Mouse (Mus musculus) limb, embryonic 13.5 days (tissue): ENCODE results near the gene Arhgef3. TPM values are rescaled to one million over a fixed set of nuclear protein-coding genes. Genes with fewer than 3 reads are reported as not detected.

Experiments used
- ATAC-seq: fragments of 200-750 bp; cut with Nextera tagmentation; 2 replicates; pipeline ENCODE4 v1.8.0; 2017; ENCODE audit warnings: low read depth, moderate number of reproducible peaks, moderate TSS enrichment; ENCODE audit not compliant: low FRiP score
- H3K27ac ChIP-seq: fragments of 300-500 bp; sonication (generic); 2 replicates; pipeline ENCODE4 v1.5.1; 2015; ENCODE audit warnings: inconsistent platforms, mild to moderate bottlenecking, moderate library complexity
- H3K27me3 ChIP-seq: fragments of 300-500 bp; sonication (generic); 2 replicates; pipeline ENCODE4 v1.6.1; 2015; ENCODE audit warnings: mild to moderate bottlenecking, inconsistent platforms
- H3K36me3 ChIP-seq: fragments of 300-500 bp; sonication (generic); 2 replicates; pipeline ENCODE4 v1.6.1; 2015; ENCODE audit warnings: inconsistent platforms, mild to moderate bottlenecking, moderate library complexity
- H3K4me1 ChIP-seq: fragments of 300-500 bp; sonication (generic); 2 replicates; pipeline ENCODE4 v1.6.1; 2015; ENCODE audit warnings: inconsistent platforms
- H3K4me2 ChIP-seq: fragments of 300-500 bp; sonication (generic); replicated peaks from 2 replicates; pipeline ENCODE4 v1.6.1; 2015; ENCODE audit warnings: inconsistent platforms, mild to moderate bottlenecking, moderate library complexity
- H3K4me3 ChIP-seq: fragments of 300-500 bp; sonication (generic); 2 replicates; pipeline ENCODE4 v1.5.1; 2015; ENCODE audit warnings: moderate library complexity, mild to moderate bottlenecking, inconsistent platforms
- H3K9ac ChIP-seq: fragments of 300-500 bp; sonication (generic); 2 replicates; pipeline ENCODE4 v1.6.1; 2015; ENCODE audit warnings: mild to moderate bottlenecking, inconsistent platforms
- H3K9me3 ChIP-seq: fragments of 300-500 bp; sonication (generic); 2 replicates; pipeline ENCODE4 v1.6.1; 2016; ENCODE audit warnings: inconsistent platforms
- WGBS: fragments of 180-500 bp; shearing (Covaris S2); methylation state at CpG from one replicate; pipeline ENCODE4 v1.1.7; 2015; 5-methylcytosine and 5-hydroxymethylcytosine counted together
- polyA plus RNA-seq: library from polyadenylated mRNA; unstranded; fragments of >200 nt; fragmentation: Nextera tagmentation; extraction: Ambion mirVana; gene quantifications from 2 replicates; pipeline ENCODE4 v1.2.1, GENCODE M21; 2015

Arhgef3 gene
- polyA plus RNA-seq, 1 experiment from 2014 or later = 24.1 TPM

- H3K4me2 ChIP-seq = no peak overlapping the region
- H3K36me3 ChIP-seq = no peaks in the 10 kb centered on the region
- peaks cover 6% of the 10 kb centered on the region; the same call in 1 of the 2 replicates for H3K4me1 ChIP-seq
- no peaks in the 10 kb centered on the region for H3K9me3 ChIP-seq
- no peak overlapping the region for H3K4me3 ChIP-seq
- no peak overlapping the region for H3K27ac ChIP-seq
- WGBS = 91% methylated on average over 4 of the region's 4 CpGs
- no peaks in the 10 kb centered on the region for H3K27me3 ChIP-seq
- H3K9ac ChIP-seq = no peak overlapping the region
- no peak for ATAC-seq
Observed at GRCm38 (mm10) chr14:27270466-27270865, 155.8 kb downstream of the Arhgef3 start.

GRCm38 (mm10) chr14:27271371-27272071, 156.8 kb downstream of the Arhgef3 start:
- Histone ChIP-seq H3K36me3 (no peaks in the 10 kb centered on the region), H3K4me2 (no peak overlapping the region), H3K9ac (no peak overlapping the region), H3K9me3 (no peaks in the 10 kb centered on the region), H3K27ac (no peak overlapping the region), H3K4me3 (no peak overlapping the region), H3K27me3 (no peaks in the 10 kb centered on the region), H3K4me1 (peaks cover 6% of the 10 kb centered on the region; the same call in 1 of the 2 replicates)
- 70% methylated on average over 10 of the region's 10 CpGs for WGBS
- ATAC-seq = no peak

GRCm38 (mm10) chr14:27272072-27272834, 157.6 kb downstream of the Arhgef3 start:
- WGBS = 40% methylated on average over 11 of the region's 11 CpGs
- Histone ChIP-seq H3K4me2 (no peak overlapping the region), H3K27me3 (no peaks in the 10 kb centered on the region), H3K27ac (no peak overlapping the region), H3K4me1 (peaks cover 6% of the 10 kb centered on the region; the same call in 1 of the 2 replicates), H3K9me3 (no peaks in the 10 kb centered on the region), H3K4me3 (no peak overlapping the region), H3K9ac (no peak overlapping the region), H3K36me3 (no peaks in the 10 kb centered on the region)
- no peak for ATAC-seq

GRCm38 (mm10) chr14:27272835-27273138, 158.1 kb downstream of the Arhgef3 start:
- Histone ChIP-seq H3K4me1 (peaks cover 6% of the 10 kb centered on the region; the same call in 1 of the 2 replicates), H3K9me3 (no peaks in the 10 kb centered on the region), H3K27me3 (no peaks in the 10 kb centered on the region), H3K36me3 (no peaks in the 10 kb centered on the region), H3K27ac (no peak overlapping the region), H3K4me2 (no peak overlapping the region), H3K4me3 (no peak overlapping the region), H3K9ac (no peak overlapping the region)
- WGBS = 87% methylated on average over 2 of the region's 2 CpGs
- no peak for ATAC-seq

GRCm38 (mm10) chr14:27273169-27273568, 158.5 kb downstream of the Arhgef3 start:
- no peaks in the 10 kb centered on the region for H3K36me3 ChIP-seq
- no peak overlapping the region for H3K4me3 ChIP-seq
- H3K4me1 ChIP-seq = peaks cover 6% of the 10 kb centered on the region; the same call in 1 of the 2 replicates
- H3K9me3 ChIP-seq = no peaks in the 10 kb centered on the region
- no peak overlapping the region for H3K27ac ChIP-seq
- H3K27me3 ChIP-seq = no peaks in the 10 kb centered on the region
- no peak overlapping the region for H3K4me2 ChIP-seq
- ATAC-seq = no peak
- no peak overlapping the region for H3K9ac ChIP-seq

- Histone ChIP-seq H3K36me3 (no peaks in the 10 kb centered on the region), H3K4me2 (no peak overlapping the region), H3K4me1 (peaks cover 17% of the 10 kb centered on the region), H3K4me3 (no peak overlapping the region), H3K27me3 (no peaks in the 10 kb centered on the region), H3K9me3 (no peaks in the 10 kb centered on the region), H3K9ac (no peak overlapping the region), H3K27ac (no peak overlapping the region)
- WGBS = 68% methylated on average over 3 of the region's 3 CpGs
- ATAC-seq = no peak
Observed at GRCm38 (mm10) chr14:27277259-27277658, 162.6 kb downstream of the Arhgef3 start.

- no peak for ATAC-seq
- Histone ChIP-seq H3K27ac (no peak overlapping the region), H3K9ac (no peak overlapping the region), H3K36me3 (no peaks in the 10 kb centered on the region), H3K4me2 (no peak overlapping the region), H3K4me1 (peaks cover 23% of the 10 kb centered on the region), H3K4me3 (no peak overlapping the region), H3K9me3 (no peaks in the 10 kb centered on the region), H3K27me3 (no peaks in the 10 kb centered on the region)
- 82% methylated on average over 8 of the region's 8 CpGs for WGBS
Observed at GRCm38 (mm10) chr14:27280201-27280890, 165.6 kb downstream of the Arhgef3 start.

- Histone ChIP-seq H3K4me3 (no peak overlapping the region), H3K27me3 (no peaks in the 10 kb centered on the region), H3K9ac (no peak overlapping the region), H3K27ac (no peak overlapping the region), H3K4me2 (no peak overlapping the region), H3K36me3 (no peaks in the 10 kb centered on the region), H3K9me3 (no peaks in the 10 kb centered on the region), H3K4me1 (peaks cover 30% of the 10 kb centered on the region)
- no peak for ATAC-seq
Observed at GRCm38 (mm10) chr14:27283956-27284355, 169.3 kb downstream of the Arhgef3 start.

GRCm38 (mm10) chr14:27286202-27286601, 171.5 kb downstream of the Arhgef3 start:
- Histone ChIP-seq H3K4me2 (no peak overlapping the region), H3K36me3 (no peaks in the 10 kb centered on the region), H3K4me1 (peaks cover 25% of the 10 kb centered on the region), H3K27me3 (no peaks in the 10 kb centered on the region), H3K4me3 (no peak overlapping the region), H3K9ac (no peak overlapping the region), H3K9me3 (no peaks in the 10 kb centered on the region), H3K27ac (no peak overlapping the region)
- 4% methylated on average over 4 of the region's 4 CpGs for WGBS
- ATAC-seq = no peak

GRCm38 (mm10) chr14:27289053-27289452, 174.4 kb downstream of the Arhgef3 start:
- Histone ChIP-seq H3K27ac (no peak overlapping the region), H3K4me2 (no peak overlapping the region), H3K4me1 (peaks cover 13% of the 10 kb centered on the region), H3K9ac (no peak overlapping the region), H3K9me3 (no peaks in the 10 kb centered on the region), H3K4me3 (no peak overlapping the region), H3K36me3 (no peaks in the 10 kb centered on the region), H3K27me3 (no peaks in the 10 kb centered on the region)
- ATAC-seq = no peak
- WGBS = 78% methylated on average over 5 of the region's 5 CpGs

- H3K36me3 ChIP-seq = no peaks in the 10 kb centered on the region
- H3K4me1 ChIP-seq = no peaks in the 10 kb centered on the region; the same call in 1 of the 2 replicates
- no peak overlapping the region for H3K4me3 ChIP-seq
- H3K9ac ChIP-seq = no peak overlapping the region
- ATAC-seq = no peak
- no peaks in the 10 kb centered on the region for H3K9me3 ChIP-seq
- no peak overlapping the region for H3K4me2 ChIP-seq
- H3K27ac ChIP-seq = no peak overlapping the region
- no peaks in the 10 kb centered on the region for H3K27me3 ChIP-seq
- 88% methylated on average over 6 of the region's 6 CpGs for WGBS
Observed at GRCm38 (mm10) chr14:27292101-27292500, 177.4 kb downstream of the Arhgef3 start.

GRCm38 (mm10) chr14:27295821-27296220, 181.1 kb downstream of the Arhgef3 start:
- no peak overlapping the region for H3K9ac ChIP-seq
- H3K4me3 ChIP-seq = no peak overlapping the region

More at GRCm38 (mm10) chr14:27295821-27296220, 181.1 kb downstream of the Arhgef3 start:
- H3K9me3 ChIP-seq = no peaks in the 10 kb centered on the region
- no peaks in the 10 kb centered on the region for H3K36me3 ChIP-seq
- no peaks in the 10 kb centered on the region; the same call in 1 of the 2 replicates for H3K4me1 ChIP-seq
- H3K4me2 ChIP-seq = no peak overlapping the region
- WGBS = 85% methylated on average over 7 of the region's 7 CpGs
- H3K27ac ChIP-seq = no peak overlapping the region
- H3K27me3 ChIP-seq = no peaks in the 10 kb centered on the region
- no peak for ATAC-seq
